Mouse (Mus musculus): ENCODE data around the gene Rnf20.

DNA sequence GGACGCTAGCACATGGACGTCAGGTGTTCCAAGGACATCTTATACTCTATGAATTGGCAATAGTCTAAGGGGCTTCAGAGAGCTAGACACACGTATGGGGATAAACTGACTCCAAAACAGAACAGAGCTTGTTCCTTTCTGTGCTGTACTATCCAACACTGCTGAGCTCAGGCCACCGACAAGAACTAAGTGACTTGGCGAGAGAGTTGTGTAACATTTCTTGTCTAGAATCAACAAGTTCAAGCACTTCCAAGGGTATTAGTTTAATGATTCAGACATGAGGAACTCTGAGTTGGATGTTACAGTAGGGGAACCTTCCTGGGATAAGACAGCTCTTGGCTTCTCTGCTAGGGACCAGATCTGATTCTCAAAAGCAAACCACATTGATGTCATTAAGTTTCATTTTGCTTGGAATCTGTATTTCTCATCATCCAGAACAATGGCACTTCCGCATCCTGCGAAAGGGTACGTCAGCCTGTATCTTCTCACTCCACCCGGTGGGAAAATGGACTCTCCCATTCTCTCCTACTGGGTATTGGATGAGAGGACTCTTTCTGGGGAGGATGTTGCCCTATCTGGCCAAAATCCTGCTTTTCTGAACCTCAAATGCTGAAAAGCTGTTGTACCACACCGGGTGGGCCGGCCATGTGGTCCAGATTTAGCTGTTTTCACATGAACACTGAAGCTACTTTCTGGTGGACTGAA lies 48.5 kb downstream of the Rnf20 start:
- TF ChIP-seq EP300 (IDR thresholded peaks at IDR 0.05; ENCODE audit: low read depth in 1 of 2, low read length in 2 of 2) (no peak), HCFC1 (IDR thresholded peaks at IDR 0.05; ENCODE audit: low read depth, low read length) (no peak), POLR2A (IDR thresholded peaks at IDR 0.05; ENCODE audit: control insufficient read depth in 1 of 2, insufficient read depth in 1 of 2, low read depth in 1 of 2, low read length in 2 of 2, poor library complexity in 1 of 2) (no peak), MAZ (IDR thresholded peaks at IDR 0.05; ENCODE audit: low read depth, low read length) (no peak), POLR2AphosphoS5 (IDR thresholded peaks at IDR 0.05; ENCODE audit: borderline replicate concordance, low read depth, low read length) (no peak), USF2 (IDR thresholded peaks at IDR 0.05; ENCODE audit: borderline replicate concordance in 1 of 2, insufficient read depth in 1 of 2, low read depth in 1 of 2, low read length in 2 of 2) (no peak)

Data from MEL (cell line).